Mouse (Mus musculus) MEL-GATA-1-ER (cell line): ENCODE measurements at regions not wholly inside any gene's neighbourhood (a gene's known extent, or its start where the extent isn't known, plus 50 kb on each side); places are given as distances from the start of the nearest gene placed in this dataset.

Source experiments
- DNase-seq: peaks from one replicate; pipeline ENCODE4 v3.0.0-alpha.2; 2012; ENCODE audit warnings: low read depth; ENCODE audit errors: extremely low read depth

- no peak for DNase-seq
Observed at GRCm38 (mm10) chr16:50717306-50718017, 126.5 kb upstream of the Ccdc54 start.

GRCm38 (mm10) chr16:50709727-50710126, 118.8 kb upstream of the Ccdc54 start:
- DNase-seq, result no peak

- DNase-seq, result no peak
Observed at GRCm38 (mm10) chr16:50707906-50708305, 117.0 kb upstream of the Ccdc54 start.

- no peak for DNase-seq
Observed at GRCm38 (mm10) chr16:50705921-50706320, 115.0 kb upstream of the Ccdc54 start.

- DNase-seq, result no peak
Observed at GRCm38 (mm10) chr16:50700811-50701517, 110.0 kb upstream of the Ccdc54 start.

DNA sequence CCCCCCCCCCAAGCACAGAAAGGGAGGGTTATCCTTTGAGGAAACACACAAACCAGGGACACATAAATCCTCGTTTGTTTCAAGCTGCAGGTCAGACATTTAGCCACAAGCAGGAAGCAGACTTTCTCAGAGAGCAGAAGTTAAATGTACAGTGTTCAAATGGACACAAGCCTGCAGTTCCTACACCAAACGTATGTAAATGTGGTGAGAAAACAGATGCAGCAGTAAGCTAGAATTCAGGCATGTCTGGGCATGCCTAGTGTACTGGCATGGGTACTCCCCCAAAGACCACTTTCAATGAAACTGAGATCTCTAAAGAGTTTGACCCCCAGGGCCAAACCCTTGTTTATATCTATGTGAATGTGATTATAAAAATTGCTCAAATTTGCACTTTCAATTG, 109.2 kb upstream of the Ccdc54 start:
- no peak for DNase-seq

DNA sequence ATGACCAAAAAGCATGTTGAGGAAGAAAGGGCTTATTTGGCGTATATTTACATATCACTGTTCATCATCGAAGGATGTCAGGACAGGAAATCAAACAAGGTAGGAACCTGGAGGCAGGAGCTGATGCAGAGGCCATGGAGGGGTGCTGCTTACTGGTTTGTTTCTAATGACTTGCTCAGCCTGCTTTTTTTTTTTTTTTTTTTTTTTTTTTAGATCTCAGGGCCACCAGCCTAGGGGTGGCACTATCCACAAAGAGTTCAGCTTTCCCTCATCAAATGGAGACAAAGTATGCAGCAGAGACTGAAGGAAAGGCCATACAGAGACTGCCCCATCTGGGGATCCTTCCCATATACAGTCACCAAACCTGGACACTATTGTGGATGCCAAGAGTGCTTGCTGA, 106.8 kb upstream of the Ccdc54 start:
- DNase-seq, result no peak

DNA sequence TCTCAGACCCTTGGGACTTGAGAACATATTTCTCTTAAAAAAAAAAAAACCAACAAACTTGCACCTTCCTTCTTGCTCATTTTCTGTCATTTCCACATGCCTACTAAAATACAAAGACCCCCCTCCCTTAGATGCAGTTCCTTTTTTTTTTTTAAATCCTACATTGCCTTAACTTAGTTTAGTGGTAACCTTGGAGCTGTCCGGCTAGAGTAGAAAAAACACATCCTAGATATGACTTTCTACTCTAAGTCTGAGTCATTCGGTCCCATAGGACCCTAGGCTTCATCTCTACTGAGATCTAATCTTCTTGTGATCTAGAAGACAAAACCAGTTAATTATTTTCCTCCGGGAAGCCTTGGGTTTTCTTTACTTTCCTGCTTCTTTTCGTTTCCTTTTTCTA, 105.1 kb upstream of the Ccdc54 start:
- no peak for DNase-seq

GRCm38 (mm10) chr16:50694045-50694444, 103.1 kb upstream of the Ccdc54 start:
- DNase-seq, result no peak

- peak; percentile 44 for DNase-seq
Observed at GRCm38 (mm10) chr16:50690818-50691217, 99.9 kb upstream of the Ccdc54 start.

- DNase-seq, result peak; percentile 11
Observed at GRCm38 (mm10) chr16:50689525-50689924, 98.6 kb upstream of the Ccdc54 start.

DNA sequence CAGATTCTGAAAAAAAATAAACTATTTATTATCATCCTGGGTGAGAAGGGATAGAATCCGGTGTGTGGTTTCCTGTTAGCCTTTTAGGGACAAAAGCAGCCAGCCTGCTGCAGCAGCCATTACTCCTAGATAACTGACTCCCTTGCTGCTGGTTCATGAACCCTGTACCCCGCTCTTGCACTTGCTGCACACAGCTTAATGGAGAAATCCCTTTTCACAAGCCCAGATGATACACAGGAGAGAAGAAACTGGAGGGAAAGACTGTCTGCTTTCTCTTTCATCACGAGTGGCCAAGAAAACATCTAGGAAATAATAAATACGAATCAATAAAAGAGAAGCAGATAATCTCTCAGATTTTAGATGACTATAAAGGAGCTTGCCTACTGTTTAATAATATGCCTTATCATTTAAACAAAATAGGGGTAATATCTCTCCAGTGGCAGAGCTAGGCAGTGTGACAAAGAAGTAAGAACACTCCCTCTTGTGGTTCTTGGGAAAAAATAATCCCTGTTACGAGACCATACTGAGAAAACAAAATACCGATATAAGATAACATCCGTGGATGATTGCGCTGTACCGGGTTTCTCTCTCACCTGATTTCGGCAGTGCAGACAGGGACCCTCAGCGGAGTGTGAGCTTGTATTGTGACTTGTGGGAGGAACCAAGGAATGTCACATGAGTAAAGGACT, 98.0 kb upstream of the Ccdc54 start:
- peak; percentile 33 for DNase-seq

DNA sequence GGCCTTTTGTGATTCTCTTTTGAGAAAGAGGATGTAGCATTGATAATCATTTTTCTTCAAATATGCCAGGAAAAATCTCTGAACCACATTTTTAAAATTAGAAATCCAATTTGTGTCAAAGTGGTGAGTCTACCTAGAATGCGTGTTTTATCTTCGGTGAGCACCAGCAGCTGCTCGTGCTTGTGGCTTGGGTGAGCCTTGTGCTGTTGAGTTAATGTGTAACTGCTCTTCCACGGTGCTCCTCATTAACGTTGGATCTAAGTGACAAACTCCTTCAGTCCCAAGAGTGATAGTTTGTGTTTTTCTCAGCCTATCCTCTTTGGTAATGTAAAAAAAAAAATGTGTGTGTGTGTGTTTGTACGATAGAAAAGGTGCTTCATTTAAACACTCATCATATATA, 88.7 kb upstream of the Ccdc54 start:
- DNase-seq, result no peak

DNA sequence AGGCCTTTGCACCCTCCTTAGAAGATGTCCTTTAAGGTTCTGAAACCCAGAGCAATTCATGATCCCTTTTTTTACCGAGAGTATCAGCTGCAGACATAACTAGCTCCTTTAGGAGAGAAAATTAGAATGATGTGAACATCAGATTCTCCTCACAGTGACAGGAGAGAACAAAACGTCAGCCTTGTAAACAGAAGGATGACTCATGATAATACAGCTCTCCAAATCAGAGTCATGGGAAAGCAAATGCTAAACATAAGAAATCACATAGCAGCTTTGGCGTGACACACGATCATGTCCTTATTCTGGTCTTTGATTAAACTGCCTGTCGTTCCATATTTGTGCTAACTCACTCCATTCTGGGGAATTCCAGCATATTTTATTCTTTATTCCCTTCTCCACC, 82.4 kb upstream of the Ccdc54 start:
- DNase-seq, result no peak

DNA sequence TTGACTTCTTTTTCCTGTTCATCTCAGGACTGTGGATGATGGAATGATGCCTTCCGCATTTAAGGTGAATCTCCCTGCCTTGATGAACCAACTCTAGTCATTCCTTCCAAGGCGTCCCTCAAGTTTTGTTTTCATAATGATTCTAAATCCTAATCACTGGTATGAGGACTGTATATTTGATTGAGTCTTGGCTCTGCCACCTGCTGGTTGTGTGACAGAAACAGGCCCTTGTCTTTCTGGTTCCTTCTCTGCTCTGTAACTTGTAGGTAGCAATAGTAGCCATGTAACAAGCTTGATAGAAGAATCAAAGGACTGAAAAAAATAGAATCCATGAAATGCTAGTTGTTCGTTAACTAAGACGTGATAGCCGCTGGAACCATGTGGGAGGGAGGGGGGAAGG, 81.8 kb upstream of the Ccdc54 start:
- DNase-seq, result no peak

DNA sequence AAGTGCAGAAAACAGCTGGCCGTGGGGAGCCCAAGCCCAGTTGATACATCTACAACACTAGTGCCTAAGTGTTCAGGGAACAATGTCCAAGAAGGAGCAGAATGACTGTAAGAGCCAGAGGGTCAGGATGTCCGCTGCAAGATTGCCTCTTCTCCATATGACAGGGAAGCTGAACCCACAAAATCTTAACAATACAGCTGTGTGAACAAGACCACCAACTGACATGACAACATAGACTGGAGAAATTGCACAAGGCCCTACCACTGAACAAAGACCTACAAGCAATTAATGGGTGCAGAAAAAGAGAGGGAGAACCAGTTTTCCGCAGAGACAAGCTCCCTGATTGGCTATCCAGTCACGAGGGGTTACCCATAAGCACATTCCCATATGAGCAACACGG, 80.2 kb upstream of the Ccdc54 start:
- no peak for DNase-seq

DNA sequence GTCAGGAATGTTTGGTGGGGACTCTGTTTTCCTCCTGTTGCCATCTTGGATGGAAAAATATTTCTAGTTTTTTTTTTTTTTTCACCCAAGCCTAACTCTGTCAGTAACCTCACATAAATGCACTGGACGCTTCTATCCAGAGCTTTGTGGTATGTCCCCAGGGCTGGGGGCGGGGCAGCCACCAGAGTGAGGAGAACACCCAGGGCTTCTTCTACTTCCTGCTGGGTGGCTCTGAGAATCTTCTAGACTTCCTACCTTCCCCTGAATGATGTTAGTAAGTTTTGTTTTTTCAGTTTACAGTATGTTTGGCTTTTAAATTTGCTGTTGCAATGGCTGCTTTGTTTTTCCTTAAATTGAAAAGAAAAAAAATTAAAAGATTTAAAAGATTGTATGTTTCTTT, 73.3 kb upstream of the Ccdc54 start:
- DNase-seq, result no peak
